Mouse (Mus musculus) embryonic fibroblast, embryonic 13.5 days (primary cell): ENCODE results near the gene Gnai1.

Experiments used
- CTCF ChIP-seq: IDR thresholded peaks from 2 replicates; pipeline ENCODE4 v1.5.1; 2011; ENCODE audit warnings: mild to moderate bottlenecking, control low read depth, low read length, moderate library complexity, borderline replicate concordance; ENCODE audit not compliant: insufficient read depth
- POLR2A ChIP-seq: IDR thresholded peaks from 2 replicates; pipeline ENCODE4 v1.6.1; 2011; ENCODE audit warnings: low read depth, mild to moderate bottlenecking, control low read depth, low read length, moderate library complexity

DNA sequence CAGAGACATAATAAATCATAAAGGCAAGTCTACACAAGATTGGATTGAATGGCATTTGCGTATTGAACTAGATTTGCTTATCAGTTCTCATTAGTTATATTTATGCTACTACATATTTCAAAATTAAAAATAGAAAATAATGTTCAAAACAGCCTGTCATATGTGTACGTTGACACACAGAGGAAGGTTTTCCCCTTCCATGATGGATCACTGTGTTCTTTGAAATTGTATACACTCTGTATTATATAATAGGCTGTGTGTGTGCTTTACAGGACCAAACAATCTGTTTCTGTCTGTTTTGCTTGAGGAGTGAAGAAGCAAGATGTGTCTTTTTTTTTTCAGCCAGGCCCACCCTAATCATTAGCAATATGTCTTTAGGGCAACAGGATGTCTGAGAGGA is 141.9 kb downstream of the Gnai1 start:
- TF ChIP-seq POLR2A = no peak
- no peak for TF ChIP-seq CTCF
